Mouse (Mus musculus): ENCODE measurements around the gene Krtap4-13. TPM values are rescaled to one million over a fixed set of nuclear protein-coding genes. Genes with fewer than 3 reads are reported as not detected.
A peak's percentile ranks its signal among the peaks of the same experiment; 100 is the strongest.
"Not testable (repeated sequence)": the region's sequence is repeated elsewhere in the genome, so short reads cannot be mapped to it uniquely, and the experiment has no call there.

The Krtap4-13 gene
- polyA plus RNA-seq (2012; rRNA removed) (not detected in 2 replicates), polyA plus RNA-seq (2014; fragmentation: Nextera tagmentation; extraction: Ambion mirVana) (not detected in 2 replicates)

DNA sequence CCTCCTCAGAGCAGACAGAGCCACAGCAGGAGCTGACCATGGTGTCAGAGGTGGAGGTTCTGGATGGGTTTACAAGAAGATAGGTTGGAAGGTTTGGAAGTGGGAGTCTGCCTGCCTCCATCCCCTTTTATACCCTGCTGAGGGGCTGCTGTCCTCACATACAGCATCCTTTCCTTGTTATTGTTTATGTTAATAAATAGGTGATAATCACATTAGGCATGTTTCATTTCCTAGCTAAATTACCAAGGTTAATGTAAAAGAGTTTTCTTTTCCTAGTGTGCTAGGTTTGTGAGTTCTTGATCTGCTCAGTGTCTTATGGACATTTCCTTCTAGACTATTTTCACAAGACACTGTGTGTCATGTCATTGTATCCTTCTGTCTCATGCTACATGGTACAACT is at the start of gene Krtap4-13:
TSS of gene Krtap4-13 (minus strand) at position 101 of the 400 bp plus-strand sequence.
- not testable (repeated sequence) for H3K27me3 ChIP-seq (ENCODE audit: control insufficient read depth, insufficient read depth, low read length); ATAC-seq (ENCODE audit: low FRiP score, low read depth); H3K27ac ChIP-seq (replicated peaks; ENCODE audit: low read depth, low read length); H3K9me3 ChIP-seq (ENCODE audit: control insufficient read depth, low read length); H3K9ac ChIP-seq (ENCODE audit: low read depth, low read length, severe bottlenecking); H3K4me2 ChIP-seq (replicated peaks; ENCODE audit: low read depth, low read length, severe bottlenecking); H3K36me3 ChIP-seq (ENCODE audit: control insufficient read depth, insufficient read depth, low read length); H3K4me1 ChIP-seq (ENCODE audit: control insufficient read depth, insufficient read depth, low read length); DNase-seq (ENCODE audit: low spot score); H3K4me3 ChIP-seq (replicated peaks; ENCODE audit: low read length)

DNA sequence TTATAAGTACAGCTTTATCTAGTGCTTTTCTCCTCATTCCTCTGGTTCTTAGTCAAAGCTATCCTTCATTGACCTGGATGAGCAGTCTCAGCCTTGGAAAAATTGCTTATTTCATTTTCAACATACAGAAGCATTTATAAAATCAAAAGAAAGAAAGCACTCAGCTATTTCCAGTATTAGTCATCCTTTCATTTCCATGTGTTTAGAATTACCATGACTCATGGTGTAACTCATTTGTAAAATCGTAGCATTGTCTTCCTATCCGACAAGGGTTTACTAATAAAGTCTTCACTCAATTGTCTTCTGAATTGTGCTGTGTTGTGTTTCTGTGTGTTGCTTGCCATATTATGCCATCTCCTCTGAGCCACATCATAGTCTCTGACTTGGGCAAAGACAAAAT is 49.1 kb upstream of the Krtap4-13 start:
- H3K4me2 ChIP-seq (replicated peaks; ENCODE audit: low read depth, low read length, severe bottlenecking) = no peak overlapping the region
- H3K27me3 ChIP-seq (ENCODE audit: control insufficient read depth, insufficient read depth, low read length) = no peaks in the 10 kb centered on the region
- no peaks in the 10 kb centered on the region for H3K4me1 ChIP-seq (ENCODE audit: control insufficient read depth, insufficient read depth, low read length)
- no peak overlapping the region for H3K9ac ChIP-seq (ENCODE audit: low read depth, low read length, severe bottlenecking)
- no peak for DNase-seq (ENCODE audit: low spot score)
- no peaks in the 10 kb centered on the region for H3K36me3 ChIP-seq (ENCODE audit: control insufficient read depth, insufficient read depth, low read length)
- no peak overlapping the region for H3K4me3 ChIP-seq (replicated peaks; ENCODE audit: low read length)
- TF ChIP-seq POLR2A (IDR thresholded peaks at IDR 0.05; ENCODE audit: borderline replicate concordance, extremely low read depth, insufficient read depth, insufficient read length) = no peak
- H3K9me3 ChIP-seq (ENCODE audit: control insufficient read depth, low read length) = no peaks in the 10 kb centered on the region
- ATAC-seq (ENCODE audit: low FRiP score, low read depth) = no peak
- H3K27ac ChIP-seq (replicated peaks; ENCODE audit: low read depth, low read length) = no peak overlapping the region
- 74% methylated on average over 2 of the region's 2 CpGs for WGBS

DNA sequence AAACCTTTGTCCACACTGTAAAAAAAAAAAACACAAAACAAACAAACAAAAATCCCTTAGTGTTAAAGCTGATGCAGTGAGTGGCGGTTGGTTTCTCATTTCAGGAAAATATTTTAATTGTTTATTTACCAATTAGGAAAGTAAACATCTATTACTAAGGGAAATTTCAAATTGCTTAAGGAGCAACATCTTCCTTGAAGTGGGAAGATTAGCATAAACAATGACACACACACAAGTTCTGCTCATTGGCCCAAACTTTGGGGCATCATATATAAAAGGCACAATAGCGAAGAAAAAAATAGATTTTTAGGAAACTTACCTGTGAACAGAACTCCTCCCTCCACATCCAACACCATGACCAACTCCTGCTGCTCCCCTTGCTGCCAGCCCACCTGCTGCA is 47.9 kb upstream of the Krtap4-13 start, which contains the start of gene Gm11568:
TSS of gene Gm11568 (plus strand) at position 301 of the 400 bp plus-strand sequence.
- no peak within 1 kb of the TSS for H3K9ac ChIP-seq (ENCODE audit: low read depth, low read length, severe bottlenecking)
- H3K27me3 ChIP-seq (ENCODE audit: control insufficient read depth, insufficient read depth, low read length) = no peaks in the 10 kb centered on the region
- WGBS = 73% methylated on average over 2 of the region's 2 CpGs
- ATAC-seq (ENCODE audit: low FRiP score, low read depth) (no peak), DNase-seq (ENCODE audit: low spot score) (no peak)
- no peak within 1 kb of the TSS for H3K4me3 ChIP-seq (replicated peaks; ENCODE audit: low read length)
- TF ChIP-seq POLR2A (IDR thresholded peaks at IDR 0.05; ENCODE audit: borderline replicate concordance, extremely low read depth, insufficient read depth, insufficient read length) = no peak
- no peaks in the 10 kb centered on the region for H3K36me3 ChIP-seq (ENCODE audit: control insufficient read depth, insufficient read depth, low read length)
- H3K4me1 ChIP-seq (ENCODE audit: control insufficient read depth, insufficient read depth, low read length) = no peaks in the 10 kb centered on the region
- no peak within 1 kb of the TSS for H3K4me2 ChIP-seq (replicated peaks; ENCODE audit: low read depth, low read length, severe bottlenecking)
- no peaks in the 10 kb centered on the region for H3K9me3 ChIP-seq (ENCODE audit: control insufficient read depth, low read length)
- no peak within 1 kb of the TSS for H3K27ac ChIP-seq (replicated peaks; ENCODE audit: low read depth, low read length)

DNA sequence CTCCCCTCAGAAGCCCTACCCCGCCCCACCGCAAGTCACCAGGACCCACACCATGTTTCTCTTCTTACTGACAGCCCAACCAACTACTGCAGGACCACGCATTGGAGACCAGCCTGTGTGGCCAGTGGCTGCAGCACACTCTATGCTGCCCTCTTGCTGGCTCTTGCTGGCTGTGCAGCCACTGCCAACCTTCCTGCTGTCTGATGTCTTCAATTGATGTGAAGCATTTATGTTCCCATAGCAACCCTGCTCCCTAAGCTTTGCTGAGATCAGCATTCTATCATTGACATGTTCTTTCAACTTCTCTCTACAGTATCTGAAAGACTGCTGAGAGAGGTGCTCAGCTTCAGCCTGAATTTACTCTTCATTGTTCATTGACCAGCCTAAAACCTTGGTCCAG is 44.4 kb upstream of the Krtap4-13 start:
- no peak overlapping the region for H3K4me3 ChIP-seq (replicated peaks; ENCODE audit: low read length)
- no peak for TF ChIP-seq POLR2A (IDR thresholded peaks at IDR 0.05; ENCODE audit: borderline replicate concordance, extremely low read depth, insufficient read depth, insufficient read length)
- no peaks in the 10 kb centered on the region for H3K4me1 ChIP-seq (ENCODE audit: control insufficient read depth, insufficient read depth, low read length)
- DNase-seq (ENCODE audit: low spot score) = peak; percentile 5
- no peak for ATAC-seq (ENCODE audit: low FRiP score, low read depth)
- H3K9ac ChIP-seq (ENCODE audit: low read depth, low read length, severe bottlenecking) = no peak overlapping the region
- H3K9me3 ChIP-seq (ENCODE audit: control insufficient read depth, low read length) = no peaks in the 10 kb centered on the region
- H3K27ac ChIP-seq (replicated peaks; ENCODE audit: low read depth, low read length) = no peak overlapping the region
- H3K27me3 ChIP-seq (ENCODE audit: control insufficient read depth, insufficient read depth, low read length) = no peaks in the 10 kb centered on the region
- no peak overlapping the region for H3K4me2 ChIP-seq (replicated peaks; ENCODE audit: low read depth, low read length, severe bottlenecking)
- WGBS = 54% methylated on average over 3 of the region's 3 CpGs
- H3K36me3 ChIP-seq (ENCODE audit: control insufficient read depth, insufficient read depth, low read length) = no peaks in the 10 kb centered on the region

DNA sequence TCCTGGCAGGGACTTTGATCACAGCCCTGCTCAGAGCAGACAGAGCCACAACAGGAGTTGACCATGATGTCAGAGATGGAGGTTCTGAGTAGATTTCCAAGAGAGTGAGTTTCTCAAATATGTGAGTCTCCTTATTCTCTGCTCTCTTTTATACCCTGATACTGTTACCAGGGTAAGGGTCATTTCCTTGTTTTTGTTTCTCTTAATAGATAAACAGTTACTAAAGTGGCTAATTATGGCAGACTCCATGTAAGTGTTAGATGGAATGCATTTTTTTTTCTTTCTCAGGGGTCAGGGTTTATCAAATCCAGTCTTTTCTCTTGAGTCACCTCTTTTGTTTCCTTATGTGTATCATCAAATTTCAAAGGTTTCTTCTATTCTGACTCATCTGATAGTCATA is 41.8 kb upstream of the Krtap4-13 start, which contains the start of gene Krtap4-16:
TSS of gene Krtap4-16 (minus strand) at position 101 of the 400 bp plus-strand sequence.
- Histone ChIP-seq H3K27ac (replicated peaks; ENCODE audit: low read depth, low read length) (no peak within 1 kb of the TSS), H3K9ac (ENCODE audit: low read depth, low read length, severe bottlenecking) (no peak within 1 kb of the TSS), H3K4me3 (replicated peaks; ENCODE audit: low read length) (no peak within 1 kb of the TSS), H3K27me3 (ENCODE audit: control insufficient read depth, insufficient read depth, low read length) (no peaks in the 10 kb centered on the region), H3K36me3 (ENCODE audit: control insufficient read depth, insufficient read depth, low read length) (no peaks in the 10 kb centered on the region), H3K4me1 (ENCODE audit: control insufficient read depth, insufficient read depth, low read length) (no peaks in the 10 kb centered on the region), H3K4me2 (replicated peaks; ENCODE audit: low read depth, low read length, severe bottlenecking) (no peak within 1 kb of the TSS), H3K9me3 (ENCODE audit: control insufficient read depth, low read length) (no peaks in the 10 kb centered on the region)
- TF ChIP-seq POLR2A (IDR thresholded peaks at IDR 0.05; ENCODE audit: borderline replicate concordance, extremely low read depth, insufficient read depth, insufficient read length) = no peak
- ATAC-seq (ENCODE audit: low FRiP score, low read depth) (no peak), DNase-seq (ENCODE audit: low spot score) (no peak)

DNA sequence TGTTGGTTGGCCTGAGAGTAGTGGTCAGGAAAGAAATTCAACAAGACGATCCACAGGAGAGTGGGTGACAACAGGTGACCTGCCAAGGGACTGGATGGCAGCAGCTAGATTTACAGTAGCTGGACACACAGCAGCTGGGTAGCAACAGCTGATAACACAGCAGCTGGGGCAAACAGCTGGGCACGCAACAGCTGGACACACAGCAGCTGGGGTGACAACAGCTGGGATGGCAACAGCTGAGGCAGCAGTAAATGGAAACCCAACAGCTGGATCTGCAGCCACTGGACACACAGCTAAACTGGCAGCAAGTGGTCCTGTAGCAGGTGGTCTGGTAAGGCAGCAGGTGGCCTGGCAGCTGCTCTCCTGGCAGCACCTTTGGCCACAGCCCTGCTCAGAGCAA is 37.1 kb upstream of the Krtap4-13 start:
- Histone ChIP-seq H3K4me1 (ENCODE audit: control insufficient read depth, insufficient read depth, low read length) (no peaks in the 10 kb centered on the region), H3K27ac (replicated peaks; ENCODE audit: low read depth, low read length) (no peak overlapping the region), H3K4me3 (replicated peaks; ENCODE audit: low read length) (no peak overlapping the region), H3K4me2 (replicated peaks; ENCODE audit: low read depth, low read length, severe bottlenecking) (no peak overlapping the region), H3K27me3 (ENCODE audit: control insufficient read depth, insufficient read depth, low read length) (no peaks in the 10 kb centered on the region), H3K9ac (ENCODE audit: low read depth, low read length, severe bottlenecking) (no peak overlapping the region), H3K9me3 (ENCODE audit: control insufficient read depth, low read length) (no peaks in the 10 kb centered on the region), H3K36me3 (ENCODE audit: control insufficient read depth, insufficient read depth, low read length) (no peaks in the 10 kb centered on the region)
- WGBS = 86% methylated on average over 2 of the region's 2 CpGs
- ATAC-seq (ENCODE audit: low FRiP score, low read depth) = no peak
- no peak for TF ChIP-seq POLR2A (IDR thresholded peaks at IDR 0.05; ENCODE audit: borderline replicate concordance, extremely low read depth, insufficient read depth, insufficient read length)
- no peak for DNase-seq (ENCODE audit: low spot score)

All from limb, embryonic 14.5 days (tissue).